In the genomic region with DNA sequence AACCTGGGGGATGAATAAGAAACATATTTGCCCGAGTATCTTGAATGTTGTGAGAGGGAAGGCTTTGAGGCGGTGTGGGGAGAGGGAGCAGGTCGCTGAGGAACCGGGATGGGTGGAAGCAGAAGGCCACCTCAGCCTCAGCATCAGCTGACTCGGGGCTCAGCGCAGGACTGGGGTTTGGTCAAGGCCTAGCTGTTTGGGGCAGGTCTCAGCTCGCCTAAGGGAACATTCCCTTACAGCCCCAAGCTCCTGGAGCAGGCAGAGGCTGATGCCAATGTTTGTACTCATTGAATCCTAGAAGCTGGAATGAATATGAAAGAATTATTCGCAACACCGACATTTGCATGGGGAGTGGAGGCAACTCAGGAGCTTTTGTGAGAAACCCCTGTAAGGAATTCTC, we compare ENCODE assay signal across 15 mouse cellular contexts.
"Had no signal": no experiment of that assay in that cellular context is flagged by ENCODE, and none has a peak within 500 bp of the region (broad histone marks: within the 10 kb centered on the region; RNA-seq: fewer than 3 reads in every experiment).

No protein-coding gene starts in this region.

- ATAC-seq: liver, embryonic 12.5 days; midbrain, embryonic 16.5 days had no signal

- DNase-seq: lung, adult 18-20 months; lung, embryonic 14.5 days; lung, postnatal 10 days; lung, postnatal 4 days; midbrain, embryonic 14.5 days; retina, postnatal 1 day; right cerebral cortex, adult 18-20 months; right cerebral cortex, postnatal 25 days; right cerebral cortex, postnatal 4 days; spleen, adult 18-20 months; thymus, adult 18-20 months; thymus, postnatal 14 days; thymus, postnatal 36 days had no signal
